Mouse (Mus musculus) gastrocnemius, adult 2 months (tissue): ENCODE data around the gene 1700067K01Rik. TPM values are rescaled to one million over a fixed set of nuclear protein-coding genes. Genes with fewer than 3 reads are reported as not detected.
"Not testable (repeated sequence)": the region's sequence is repeated elsewhere in the genome, so short reads cannot be mapped to it uniquely, and the experiment has no call there.

Experiments
- DNase-seq: peaks from one replicate; pipeline ENCODE4 v3.0.0; 2022
- H3K27ac ChIP-seq: fragments of 200-600 bp; 2 replicates; pipeline ENCODE4 v1.8.1; 2022; ENCODE audit warnings: mild to moderate bottlenecking
- H3K4me3 ChIP-seq: fragments of 200-600 bp; 2 replicates; pipeline ENCODE4 v1.8.1; 2022; ENCODE audit warnings: mild to moderate bottlenecking, moderate library complexity
- CTCF ChIP-seq: fragments of 200-600 bp; IDR thresholded peaks from 2 replicates; pipeline ENCODE4 v1.8.1; 2022; ENCODE audit warnings: antibody characterized with exemption, mild to moderate bottlenecking, moderate library complexity
- intact Hi-C: fragments of 180-260 bp; cut with DNase I; formaldehyde crosslinking; loops from one replicate; pipeline ENCODE4 v1.15.1; 2025
- total RNA-seq, 2 experiments: library from RNA; stranded (reverse); gene quantifications; 2 replicates each; pipeline ENCODE4 v1.2.3; 2021

The 1700067K01Rik gene
- total RNA-seq, 2 experiments from 2014 or later: 0.48 TPM; not detected in 1

DNA sequence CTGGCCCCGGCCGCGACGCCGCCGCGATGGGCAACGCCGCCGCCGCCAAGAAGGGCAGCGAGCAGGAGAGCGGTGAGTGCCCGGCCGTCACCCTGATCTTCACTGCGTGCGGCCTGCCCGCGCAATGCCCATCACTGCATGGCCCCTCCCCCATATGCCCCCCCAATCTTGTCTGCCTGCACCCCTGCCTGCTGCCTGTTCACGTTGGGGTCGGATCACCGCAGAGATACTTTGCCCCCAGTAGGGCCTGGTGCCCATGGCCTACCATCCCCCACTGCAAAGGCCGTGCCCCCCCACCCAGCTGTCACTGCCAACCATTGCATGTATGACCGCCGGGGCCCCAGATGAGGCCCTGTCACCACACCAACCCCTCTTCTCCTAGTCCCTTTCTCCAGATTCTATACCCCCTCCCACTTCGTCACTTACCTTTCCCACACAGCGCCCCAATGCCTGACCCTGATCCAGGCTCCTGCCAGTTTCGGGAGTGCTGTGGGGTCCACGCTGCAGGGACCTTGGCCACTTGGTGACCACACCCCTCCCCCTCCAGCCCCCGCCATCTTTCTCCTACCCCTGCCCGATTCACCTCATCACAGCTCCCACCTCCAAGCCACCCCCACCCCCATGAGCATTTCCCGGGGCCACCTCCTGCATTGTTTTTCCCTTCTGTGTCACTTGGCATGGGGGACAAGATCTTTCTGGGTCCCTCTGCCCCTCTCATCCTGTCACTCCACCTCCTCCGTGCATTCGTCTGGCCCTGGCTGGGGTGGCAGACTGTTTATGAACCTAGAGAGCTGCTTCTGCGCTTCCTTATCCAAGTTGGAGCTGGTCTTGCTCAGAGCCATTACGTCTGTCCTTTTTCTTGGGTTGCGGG is 27.9 kb upstream of the 1700067K01Rik start:
- intact Hi-C loops: no loop called here
- Histone ChIP-seq H3K4me3 (peak overlapping the region; percentile 95), H3K27ac (peak overlapping the region; percentile 93)
- DNase-seq: peak; percentile 59
- TF ChIP-seq CTCF: no peak

DNA sequence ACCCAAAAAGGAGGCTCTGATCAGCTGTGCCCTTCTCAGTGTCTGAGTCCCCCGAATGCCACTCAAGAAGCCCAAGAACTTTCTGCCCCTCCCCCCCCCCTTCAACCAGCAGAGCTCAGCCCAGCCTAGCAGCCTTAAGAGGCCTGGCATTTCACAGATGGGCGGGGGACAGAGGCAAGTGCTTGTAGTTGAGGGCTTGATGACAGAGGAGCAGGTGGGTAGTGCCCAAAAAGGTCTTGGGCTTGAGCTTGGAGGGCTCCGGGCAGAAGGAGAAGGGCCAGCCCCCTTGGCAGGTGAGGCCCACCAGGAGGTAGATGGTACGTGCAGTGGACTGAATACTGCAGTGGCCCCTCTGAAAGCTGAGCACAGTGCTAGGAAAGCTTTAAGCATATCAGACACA is 26.8 kb upstream of the 1700067K01Rik start:
- no peak overlapping the region; the same call in 1 of the 2 replicates for H3K4me3 ChIP-seq
- H3K27ac ChIP-seq: peak overlapping the region; percentile 93; the same call in 1 of the 2 replicates
- intact Hi-C loops: no loop called here
- no peak for TF ChIP-seq CTCF
- no peak for DNase-seq

DNA sequence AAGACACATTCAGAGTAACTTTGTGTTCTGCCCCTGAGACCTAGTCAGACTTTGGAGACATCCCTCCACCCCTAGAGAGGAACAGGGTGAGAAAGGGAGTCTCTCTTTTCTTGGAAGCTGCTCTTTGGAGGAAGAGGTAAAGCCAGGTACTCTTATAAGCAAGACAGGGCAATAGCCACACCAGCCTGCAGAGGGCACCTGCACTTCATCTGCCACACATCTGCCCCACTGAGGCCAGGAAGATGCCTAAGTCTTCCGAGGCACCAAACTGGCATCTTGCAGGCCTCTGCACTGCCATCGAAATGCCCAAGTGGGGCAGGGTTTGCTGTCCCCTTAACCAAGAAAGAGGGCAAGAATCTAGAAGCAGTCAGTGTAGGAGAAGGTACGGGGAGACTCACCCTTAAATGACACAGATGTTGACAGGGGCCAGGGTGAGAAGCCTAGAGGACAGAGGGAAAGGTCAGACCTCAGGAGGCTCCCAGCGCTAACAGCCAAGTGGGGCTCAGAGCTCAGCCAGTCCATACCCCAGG is 25.1 kb upstream of the 1700067K01Rik start:
- H3K4me3 ChIP-seq: no peak overlapping the region
- intact Hi-C loops: loop anchor here (5.0 kb wide), 1 partner anchor 36 kb away; the partner anchor contains the start of gene 2210011C24Rik
- peak; percentile 65 for DNase-seq
- H3K27ac ChIP-seq: peak overlapping the region; percentile 92
- peak; percentile 72 for TF ChIP-seq CTCF

DNA sequence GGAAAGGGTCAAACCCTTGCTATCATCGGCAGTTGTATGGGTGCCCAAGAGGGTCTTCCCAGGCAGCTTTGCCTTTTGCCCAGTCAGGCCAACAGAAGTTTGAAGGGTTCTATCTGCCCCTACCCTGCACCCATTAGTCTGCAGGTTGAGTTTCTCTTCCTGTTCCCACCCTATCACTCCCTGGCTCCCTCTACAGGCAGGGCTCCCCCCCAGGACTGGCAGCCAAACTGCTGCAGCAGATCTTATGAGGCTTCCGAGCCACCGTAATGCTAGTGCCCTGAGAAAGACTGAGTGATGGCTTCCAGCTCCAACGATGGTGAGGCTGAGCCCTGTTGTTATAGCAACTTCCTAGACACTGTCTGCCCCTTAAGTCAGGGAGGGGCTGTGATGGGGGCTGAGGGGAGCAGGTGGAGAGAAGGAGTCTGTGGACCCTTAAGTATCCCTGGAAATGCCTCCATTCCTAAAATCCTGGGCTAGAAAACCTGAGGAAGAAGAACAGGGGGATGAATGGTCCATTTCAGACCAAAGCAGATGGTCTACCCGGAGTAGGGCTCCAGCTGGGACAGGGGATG is 24.4 kb upstream of the 1700067K01Rik start:
- intact Hi-C loops: loop anchor here (5.0 kb wide), 1 partner anchor 35 kb away; the partner anchor contains the start of gene 2210011C24Rik
- Histone ChIP-seq H3K27ac (peak overlapping the region; percentile 92), H3K4me3 (no peak overlapping the region; the same call in 1 of the 2 replicates)
- peak; percentile 59 for DNase-seq
- TF ChIP-seq CTCF: peak; percentile 48

DNA sequence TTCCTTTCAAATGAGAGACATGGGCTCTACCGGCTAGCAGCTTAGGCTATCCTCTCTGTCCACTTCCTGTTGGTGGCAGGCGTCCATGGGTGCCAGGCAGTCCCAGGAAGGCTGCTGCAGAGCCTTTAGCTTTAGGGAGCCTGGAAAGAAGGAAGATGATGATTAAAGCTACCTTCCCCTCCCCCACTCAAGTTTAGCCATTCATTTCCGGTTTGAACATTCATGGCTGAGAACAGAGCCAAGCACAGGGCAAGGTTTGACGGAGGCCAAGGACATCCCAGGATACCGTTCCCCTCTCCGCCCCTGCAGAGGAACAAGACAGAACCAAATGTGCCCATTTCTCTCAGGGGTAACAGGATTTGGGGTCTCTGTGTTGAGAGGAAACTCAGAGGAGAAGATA is 23.7 kb upstream of the 1700067K01Rik start:
- DNase-seq: peak; percentile 34
- TF ChIP-seq CTCF: no peak
- Histone ChIP-seq H3K4me3 (peak overlapping the region; percentile 52), H3K27ac (peak overlapping the region; percentile 92)
- intact Hi-C loops: loop anchor here (5.0 kb wide), 1 partner anchor 35 kb away; the partner anchor contains the start of gene 2210011C24Rik

DNA sequence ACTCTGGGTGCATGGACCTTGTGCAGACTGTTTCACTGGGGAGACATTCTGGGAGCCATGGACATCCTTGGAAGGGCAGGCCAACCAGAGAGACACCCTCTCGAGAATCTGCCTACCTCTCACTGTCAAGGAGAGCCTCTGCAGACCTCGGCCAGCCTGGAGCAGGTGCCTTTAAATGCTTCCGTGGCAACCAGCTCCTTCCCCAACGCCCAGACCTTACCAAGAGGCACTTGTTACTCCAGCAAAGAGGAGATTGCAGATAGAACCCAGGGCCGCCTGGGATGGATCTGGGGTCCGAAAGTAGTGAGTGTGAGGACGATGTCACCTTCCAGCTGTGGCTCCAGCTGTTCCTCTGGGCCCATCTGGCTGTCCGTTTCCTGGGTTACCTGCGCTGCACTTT is 23.1 kb upstream of the 1700067K01Rik start:
- TF ChIP-seq CTCF: no peak
- peak overlapping the region; percentile 92 for H3K27ac ChIP-seq
- peak; percentile 20 for DNase-seq
- H3K4me3 ChIP-seq: peak overlapping the region; percentile 52
- intact Hi-C loops: loop anchor here (5.0 kb wide), 1 partner anchor 34 kb away; the partner anchor contains the start of gene 2210011C24Rik

DNA sequence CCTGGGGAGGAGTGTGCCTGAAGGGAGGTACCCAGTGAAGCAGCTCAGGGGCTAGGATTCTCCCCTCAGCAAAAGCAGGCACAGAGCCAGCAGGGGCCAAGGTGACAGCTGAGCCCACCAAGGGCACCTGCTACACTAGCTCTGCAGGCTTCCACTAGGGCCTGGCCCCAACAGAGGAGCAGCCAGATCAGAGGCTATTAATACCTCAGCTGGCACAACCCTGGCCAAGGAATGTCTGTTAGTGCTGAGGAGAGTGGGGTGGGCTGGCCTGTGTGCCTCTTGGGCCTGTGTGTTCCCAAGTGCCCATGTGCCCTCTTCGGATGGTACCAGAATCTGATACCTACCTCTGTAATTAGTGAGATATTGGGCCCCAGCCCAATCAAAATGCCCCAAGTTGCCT is 21.1 kb upstream of the 1700067K01Rik start:
- DNase-seq: peak; percentile 86
- intact Hi-C loops: loop anchor here (1.0 to 2.0 kb wide), 2 partner anchors 15 to 16 kb away; no protein-coding TSS in a partner anchor
- TF ChIP-seq CTCF: no peak
- H3K27ac ChIP-seq: peak overlapping the region; percentile 92
- H3K4me3 ChIP-seq: peak overlapping the region; percentile 21

DNA sequence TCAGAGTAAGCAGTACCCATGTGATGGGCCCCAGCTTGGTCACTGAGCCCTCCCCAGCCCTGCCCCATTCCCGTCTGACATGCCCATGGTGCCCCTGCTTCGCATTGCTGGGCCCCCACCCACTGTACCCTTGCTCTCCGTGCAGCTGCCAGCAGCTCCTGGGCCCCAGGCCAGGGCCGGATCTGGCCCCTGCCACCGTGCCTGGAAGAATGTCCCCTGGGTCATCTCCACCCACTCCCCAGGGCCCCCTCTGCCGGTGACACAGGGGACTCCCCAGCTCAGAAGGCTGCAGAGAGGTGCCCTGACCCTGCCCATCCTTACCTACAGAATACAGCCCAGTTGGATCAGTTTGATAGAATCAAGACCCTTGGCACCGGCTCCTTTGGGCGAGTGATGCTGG is 20.5 kb upstream of the 1700067K01Rik start:
- peak; percentile 66 for TF ChIP-seq CTCF
- intact Hi-C loops: loop anchor here (1.0 to 2.0 kb wide), 2 partner anchors 14 to 17 kb away; no protein-coding TSS in a partner anchor
- H3K4me3 ChIP-seq: peak overlapping the region; percentile 21; the same call in 1 of the 2 replicates
- DNase-seq: peak; percentile 91
- H3K27ac ChIP-seq: peak overlapping the region; percentile 92

DNA sequence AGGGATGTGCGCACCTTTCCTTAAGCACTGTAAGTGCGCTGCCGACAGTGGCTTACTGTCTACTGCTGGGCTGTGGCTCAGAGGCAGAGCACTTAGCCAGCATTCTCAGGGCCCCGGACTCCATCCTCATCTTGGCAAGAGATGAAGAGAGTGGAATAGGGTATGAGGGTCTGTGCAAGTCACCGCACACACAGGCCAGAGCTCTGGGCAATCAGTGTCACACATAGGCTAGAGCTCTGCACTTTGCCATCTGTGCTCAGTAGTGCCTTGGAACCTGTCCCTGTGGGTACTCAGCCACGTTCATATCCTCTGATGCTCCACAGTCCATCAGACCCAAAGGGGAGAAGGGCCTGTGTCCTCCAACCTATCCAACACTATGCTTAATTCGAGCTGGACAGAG is 19.8 kb upstream of the 1700067K01Rik start:
- Histone ChIP-seq H3K4me3 (no peak overlapping the region), H3K27ac (peak overlapping the region; percentile 92)
- TF ChIP-seq CTCF: no peak
- intact Hi-C loops: loop anchor here (2.0 kb wide), 1 partner anchor 13 kb away; no protein-coding TSS in a partner anchor
- DNase-seq: no peak

DNA sequence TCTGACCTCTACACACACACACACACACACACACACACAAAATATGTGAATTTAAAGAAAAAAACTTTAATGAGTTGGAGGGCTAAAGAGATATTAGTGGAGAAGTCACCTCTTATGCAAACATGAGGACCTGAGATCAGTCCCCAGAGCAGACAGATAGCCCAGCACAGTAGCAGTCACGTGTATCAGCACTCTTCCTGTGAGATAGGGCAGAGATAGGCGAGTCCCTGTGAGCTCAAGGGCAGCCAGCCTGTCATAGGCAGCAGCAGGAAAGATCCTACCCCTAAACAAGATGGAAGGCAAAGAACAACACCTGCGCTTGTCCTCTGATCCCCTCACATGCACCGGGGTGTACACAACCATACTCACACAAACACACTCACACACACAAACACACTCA is 18.9 kb upstream of the 1700067K01Rik start:
- TF ChIP-seq CTCF: no peak
- Histone ChIP-seq H3K27ac (no peak overlapping the region), H3K4me3 (no peak overlapping the region)
- DNase-seq: no peak
- intact Hi-C loops: no loop called here

DNA sequence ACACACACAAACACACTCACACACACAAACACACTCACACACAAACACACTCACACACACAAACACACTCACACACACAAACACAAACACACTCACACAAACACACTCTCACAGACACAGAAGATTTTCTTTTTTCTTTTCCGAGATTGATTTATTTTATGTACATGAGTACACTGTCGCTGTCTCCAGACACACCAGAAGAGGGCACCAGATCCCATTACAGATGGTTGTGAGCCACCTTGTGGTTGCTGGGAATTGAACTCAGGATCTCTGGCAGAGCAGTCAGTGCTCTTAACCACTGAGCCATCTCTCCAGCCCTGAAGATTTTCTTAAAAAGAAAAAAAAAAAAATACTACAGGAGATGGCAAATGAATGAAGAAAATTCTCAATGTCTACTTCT is 18.1 kb upstream of the 1700067K01Rik start:
- TF ChIP-seq CTCF: peak; percentile 31; the same call in 1 of the 2 replicates
- H3K4me3 ChIP-seq, DNase-seq, intact Hi-C loops, H3K27ac ChIP-seq: not testable (repeated sequence)

DNA sequence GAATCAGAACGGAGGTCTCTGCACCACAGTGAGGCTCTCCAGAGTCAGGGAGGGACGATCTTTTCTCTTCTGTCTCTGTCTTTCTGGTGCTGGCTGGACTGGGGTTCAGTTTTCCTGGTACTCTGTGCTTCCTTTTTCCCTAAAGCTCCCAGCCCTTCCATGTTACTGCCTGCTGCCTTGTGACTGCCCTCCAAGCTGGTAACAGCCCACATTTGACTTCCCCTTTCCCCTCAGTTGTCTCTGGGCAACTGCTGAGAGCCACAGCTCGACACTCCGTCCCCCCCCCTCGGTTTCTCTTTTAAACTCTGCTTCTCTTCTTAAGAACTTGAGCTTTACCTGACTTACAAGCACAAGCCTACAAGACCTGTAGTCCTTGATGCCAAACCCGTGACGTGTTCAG is 12.1 kb upstream of the 1700067K01Rik start:
- DNase-seq: no peak
- Histone ChIP-seq H3K27ac (no peak overlapping the region), H3K4me3 (no peak overlapping the region)
- intact Hi-C loops: no loop called here
- TF ChIP-seq CTCF: no peak
